Mouse (Mus musculus) liver, embryonic 11.5 days (tissue): ENCODE results near the gene Glrx2. TPM values are rescaled to one million over a fixed set of nuclear protein-coding genes. Genes with fewer than 3 reads are reported as not detected.
"Not testable (repeated sequence)": the region's sequence is repeated elsewhere in the genome, so short reads cannot be mapped to it uniquely, and the experiment has no call there.

Source experiments
- ATAC-seq: fragments of 200-750 bp; cut with Nextera tagmentation; replicated peaks from 2 replicates; pipeline ENCODE4 v1.8.0; 2017; ENCODE audit warnings: moderate number of reproducible peaks, mild to moderate bottlenecking, moderate TSS enrichment, moderate library complexity; ENCODE audit not compliant: low FRiP score
- DNase-seq: peaks from one replicate; pipeline ENCODE4 v3.0.0-alpha.2; 2017; ENCODE audit warnings: low spot score
- H3K27ac ChIP-seq: fragments of 300-500 bp; sonication (generic); 2 replicates; pipeline ENCODE4 v1.5.1; 2014; ENCODE audit warnings: mild to moderate bottlenecking, low read depth, low read length, control low read depth
- H3K27me3 ChIP-seq: fragments of 300-500 bp; sonication (generic); replicated peaks from 2 replicates; pipeline ENCODE4 v1.6.1; 2014; ENCODE audit warnings: low read length, mixed read lengths; ENCODE audit not compliant: control insufficient read depth, insufficient read depth
- H3K36me3 ChIP-seq: fragments of 300-500 bp; sonication (generic); 2 replicates; pipeline ENCODE4 v1.6.1; 2014; ENCODE audit warnings: mild to moderate bottlenecking, low read length, moderate library complexity, mixed read lengths; ENCODE audit not compliant: control insufficient read depth, insufficient read depth
- H3K4me1 ChIP-seq: fragments of 300-500 bp; sonication (generic); replicated peaks from 2 replicates; pipeline ENCODE4 v1.6.1; 2014; ENCODE audit warnings: low read length, mixed read lengths; ENCODE audit not compliant: control insufficient read depth, insufficient read depth
- H3K4me2 ChIP-seq: fragments of 300-500 bp; sonication (generic); 2 replicates; pipeline ENCODE4 v1.6.1; 2014; ENCODE audit warnings: mild to moderate bottlenecking, control low read depth, moderate library complexity
- H3K4me3 ChIP-seq: fragments of 300-500 bp; sonication (generic); 2 replicates; pipeline ENCODE4 v1.5.1; 2014; ENCODE audit warnings: low read depth, low read length, control low read depth
- H3K9ac ChIP-seq: fragments of 300-500 bp; sonication (generic); 2 replicates; pipeline ENCODE4 v1.6.1; 2014; ENCODE audit warnings: low read depth, low read length, control low read depth
- H3K9me3 ChIP-seq: fragments of 300-500 bp; sonication (generic); 2 replicates; pipeline ENCODE4 v1.6.1; 2016; ENCODE audit warnings: low read length, inconsistent platforms, mixed read lengths; ENCODE audit not compliant: control insufficient read depth
- WGBS: fragments of 180-500 bp; shearing (Covaris S2); extraction: QIAGEN DNeasy Blood & Tissue Kit; methylation state at CpG from one replicate; pipeline ENCODE4 v1.1.7; 2014; 5-methylcytosine and 5-hydroxymethylcytosine counted together
- polyA plus RNA-seq: library from polyadenylated mRNA; unstranded; fragments of >200 nt; fragmentation: Nextera tagmentation; extraction: Ambion mirVana; gene quantifications from 2 replicates; pipeline ENCODE4 v1.2.1, GENCODE M21; 2014

The Glrx2 gene
- 72.9 and 79.5 TPM in 2 replicates for polyA plus RNA-seq

DNA sequence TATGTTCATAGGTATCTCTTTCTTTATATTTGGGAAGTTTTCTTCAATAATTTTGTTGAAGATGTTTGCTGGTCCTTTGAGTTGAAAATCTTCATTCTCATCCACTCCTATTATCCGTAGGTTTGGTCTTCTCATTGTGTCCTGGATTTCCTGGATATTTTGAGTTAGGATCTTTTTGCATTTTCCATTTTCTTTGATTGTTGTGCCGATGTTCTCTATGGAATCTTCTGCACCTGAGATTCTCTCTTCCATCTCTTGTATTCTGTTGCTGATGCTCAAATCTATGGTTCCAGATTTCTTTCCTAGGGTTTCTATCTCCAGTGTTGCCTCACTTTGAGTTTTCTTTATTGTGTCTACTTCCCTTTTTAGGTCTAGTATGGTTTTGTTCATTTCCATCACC, at the start of gene Glrx2:
Gene Glrx2, plus strand, starts transcription at position 301 of the 400 bp plus-strand sequence.
- H3K4me3 ChIP-seq, H3K4me1 ChIP-seq, H3K27me3 ChIP-seq, H3K27ac ChIP-seq, DNase-seq, H3K36me3 ChIP-seq, H3K4me2 ChIP-seq, H3K9me3 ChIP-seq, H3K9ac ChIP-seq, ATAC-seq: not testable (repeated sequence)
- no CpG with 5 or more reads among the region's 2 CpGs for WGBS

DNA sequence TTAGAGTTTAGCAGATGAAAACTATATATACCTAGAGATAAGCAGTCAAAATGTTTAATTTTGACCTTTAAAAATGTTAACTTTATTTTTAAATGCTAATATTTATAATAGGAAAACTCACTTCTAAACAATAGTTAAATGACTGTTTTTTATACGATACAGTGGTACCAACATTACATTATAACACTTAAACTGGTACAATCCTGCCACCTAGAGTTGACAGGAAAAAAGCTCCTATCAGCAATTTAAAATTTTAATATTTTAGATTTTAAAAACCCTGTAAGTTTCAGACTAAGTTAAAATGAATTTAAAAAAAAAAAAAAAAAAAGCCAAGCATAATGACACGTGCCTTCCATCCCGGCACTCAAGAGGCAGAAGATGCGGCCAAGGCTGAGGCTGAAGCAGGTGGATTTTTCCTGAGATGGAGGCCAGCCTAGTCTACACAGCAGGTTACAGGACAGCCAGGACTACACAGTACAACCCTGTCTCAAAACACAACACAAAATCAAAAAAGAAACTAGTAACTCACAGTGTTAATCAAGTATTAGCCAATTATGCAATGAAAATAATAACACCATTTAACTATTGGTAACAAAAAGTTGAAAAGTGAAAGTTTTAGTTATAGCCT, 40.3 kb upstream of the Glrx2 start:
- H3K4me3 ChIP-seq: no peak overlapping the region
- no peaks in the 10 kb centered on the region for H3K4me1 ChIP-seq
- 94% methylated on average over 4 of the region's 4 CpGs for WGBS
- no peaks in the 10 kb centered on the region for H3K27me3 ChIP-seq
- H3K36me3 ChIP-seq: peaks cover 6% of the 10 kb centered on the region; the same call in 1 of the 2 replicates
- H3K27ac ChIP-seq: no peak overlapping the region
- no peak overlapping the region for H3K4me2 ChIP-seq
- ATAC-seq (no peak), DNase-seq (no peak)
- H3K9ac ChIP-seq: no peak overlapping the region
- no peaks in the 10 kb centered on the region for H3K9me3 ChIP-seq

DNA sequence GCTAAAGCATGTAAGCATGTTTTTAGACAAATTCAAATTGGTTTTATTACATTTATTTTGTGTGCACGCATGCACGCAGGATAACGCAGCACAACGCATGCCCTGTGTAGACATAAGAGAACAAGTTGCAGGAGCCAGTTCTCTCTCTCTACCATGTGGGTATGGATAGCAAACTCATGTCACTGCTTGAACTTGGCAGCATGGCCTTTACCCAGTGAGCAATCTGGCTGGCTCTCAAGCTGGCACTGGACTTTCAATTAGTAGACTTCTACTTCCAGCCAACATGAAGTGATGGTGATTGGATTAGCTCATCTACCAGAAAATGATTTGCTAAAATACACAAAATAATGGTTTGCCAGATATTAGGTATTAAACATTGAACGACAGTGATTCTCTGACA, 35.0 kb upstream of the Glrx2 start:
- Histone ChIP-seq H3K9me3 (no peaks in the 10 kb centered on the region), H3K4me2 (no peak overlapping the region), H3K4me3 (no peak overlapping the region), H3K27me3 (no peaks in the 10 kb centered on the region), H3K36me3 (peaks cover 11% of the 10 kb centered on the region), H3K27ac (no peak overlapping the region), H3K9ac (no peak overlapping the region), H3K4me1 (no peaks in the 10 kb centered on the region)
- DNase-seq: no peak
- 96% methylated on average over 5 of the region's 5 CpGs for WGBS
- no peak for ATAC-seq

DNA sequence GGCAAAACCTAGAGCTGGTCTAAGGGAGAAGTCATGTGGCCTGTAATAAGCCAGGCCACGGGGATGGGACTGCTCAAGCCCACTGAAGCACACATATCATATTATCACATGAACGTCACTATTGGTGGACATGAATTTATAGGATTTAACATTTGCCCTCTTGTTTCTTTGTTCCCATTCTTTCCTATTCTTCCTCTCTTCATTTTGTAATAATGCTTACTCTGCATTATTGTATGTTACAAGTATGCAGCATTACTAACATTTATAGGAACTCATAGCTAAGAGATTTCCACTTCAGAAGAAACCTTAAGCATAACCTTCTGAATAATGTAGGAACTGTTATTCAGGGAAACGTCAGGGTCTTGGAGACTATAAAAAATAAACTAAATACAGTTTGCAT, 31.3 kb upstream of the Glrx2 start:
- H3K9ac ChIP-seq: no peak overlapping the region
- no peak overlapping the region for H3K4me2 ChIP-seq
- no peaks in the 10 kb centered on the region for H3K27me3 ChIP-seq
- no peak for DNase-seq
- H3K36me3 ChIP-seq: peaks cover 11% of the 10 kb centered on the region
- no peaks in the 10 kb centered on the region for H3K4me1 ChIP-seq
- H3K4me3 ChIP-seq: no peak overlapping the region
- no peak overlapping the region for H3K27ac ChIP-seq
- WGBS: 87% methylated on average over 3 of the region's 3 CpGs
- no peaks in the 10 kb centered on the region for H3K9me3 ChIP-seq
- no peak for ATAC-seq

DNA sequence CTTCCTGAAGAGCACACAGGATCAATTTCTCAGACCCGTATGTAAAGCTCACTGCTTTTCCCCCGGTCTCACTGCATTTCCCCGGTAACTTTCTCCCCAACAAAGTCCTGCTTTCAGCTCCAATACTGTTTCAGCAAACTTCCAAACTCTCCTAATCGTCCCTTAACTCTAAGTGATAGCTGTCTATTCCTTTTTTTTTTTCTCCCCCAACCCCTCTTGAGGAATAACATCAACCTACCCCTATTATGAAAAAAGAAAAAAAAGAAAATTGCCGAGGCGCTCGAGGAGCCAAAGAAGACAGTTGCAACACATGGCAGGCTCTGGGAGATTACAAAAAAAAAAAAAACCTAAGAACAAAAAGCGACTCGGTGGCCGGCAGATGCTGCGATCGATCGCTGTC, 14.4 kb upstream of the Glrx2 start:
- Histone ChIP-seq H3K9ac (peak overlapping the region; percentile 91), H3K4me1 (peaks cover 5% of the 10 kb centered on the region; the same call in 1 of the 2 replicates), H3K4me3 (peak overlapping the region; percentile 93), H3K36me3 (peaks cover 7% of the 10 kb centered on the region), H3K4me2 (peak overlapping the region; percentile 73), H3K27me3 (no peaks in the 10 kb centered on the region), H3K9me3 (no peaks in the 10 kb centered on the region), H3K27ac (peak overlapping the region; percentile 88; the same call in 1 of the 2 replicates)
- DNase-seq (no peak), ATAC-seq (no peak)
- WGBS: under 1% methylated on average over 13 of the region's 13 CpGs

DNA sequence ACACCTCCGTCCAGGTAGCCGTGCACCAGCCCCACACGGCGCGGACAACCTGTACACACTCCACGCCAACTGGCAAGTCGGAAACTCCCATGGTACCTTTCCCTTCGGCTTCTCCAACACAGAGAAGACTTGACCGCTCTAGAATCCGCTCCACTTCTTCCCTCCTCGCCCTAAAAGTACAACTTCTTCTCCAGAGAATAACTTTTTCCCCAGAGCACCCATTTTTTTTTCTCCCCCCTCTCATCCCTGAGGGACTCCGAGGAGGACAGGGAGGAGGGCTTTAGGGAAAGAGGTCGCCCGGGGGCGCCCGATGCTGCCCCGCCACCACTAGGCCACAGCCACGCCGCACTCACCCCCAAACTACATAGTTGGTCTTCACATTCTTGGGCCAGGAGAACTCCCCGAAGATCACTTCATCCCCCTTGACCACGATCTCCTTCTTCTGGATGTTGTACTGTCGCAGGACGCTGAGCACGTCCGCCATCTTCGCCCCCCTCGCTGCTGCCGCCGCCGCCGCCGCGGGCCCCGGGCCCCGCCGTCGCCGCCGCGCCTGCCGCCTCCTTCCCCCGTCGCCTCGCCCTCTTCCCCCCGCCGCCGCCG, 13.9 kb upstream of the Glrx2 start:
- H3K27me3 ChIP-seq: no peaks in the 10 kb centered on the region
- peaks cover 4% of the 10 kb centered on the region; the same call in 1 of the 2 replicates for H3K36me3 ChIP-seq
- H3K4me2 ChIP-seq: peak overlapping the region; percentile 73
- H3K27ac ChIP-seq: peak overlapping the region; percentile 88
- ATAC-seq (peak; percentile 67), DNase-seq (no peak)
- peak overlapping the region; percentile 93 for H3K4me3 ChIP-seq
- under 1% methylated on average over 46 of the region's 48 CpGs for WGBS
- peaks cover 5% of the 10 kb centered on the region; the same call in 1 of the 2 replicates for H3K4me1 ChIP-seq
- H3K9me3 ChIP-seq: no peaks in the 10 kb centered on the region
- H3K9ac ChIP-seq: peak overlapping the region; percentile 91

DNA sequence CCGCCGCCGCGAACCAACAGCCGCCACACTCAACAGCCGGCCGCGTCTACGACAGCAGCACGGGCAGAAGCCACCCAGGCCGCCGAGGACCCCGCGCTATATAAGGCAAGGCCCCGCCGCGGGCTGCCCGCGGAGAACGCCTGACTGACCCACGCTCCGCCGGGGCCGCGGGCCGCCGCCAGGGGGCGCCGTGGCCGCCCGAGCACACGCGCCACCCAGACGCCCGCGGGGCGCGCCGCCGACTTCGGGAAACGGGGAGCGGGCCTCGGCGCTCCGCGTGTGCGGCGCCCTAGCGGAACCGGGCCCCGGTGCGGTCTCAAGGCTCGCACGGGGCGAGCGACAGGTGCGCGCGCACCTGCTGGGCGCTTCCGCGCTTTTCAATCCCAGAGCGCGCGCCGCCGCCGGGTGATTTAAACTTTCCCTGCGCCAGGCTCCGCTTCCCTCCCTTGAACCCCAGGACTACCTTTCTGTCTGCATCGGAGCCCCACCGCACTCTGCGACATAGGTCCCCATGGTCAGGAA, 13.3 kb upstream of the Glrx2 start, which contains the start of gene Cdc73:
Gene Cdc73, minus strand, starts transcription at position 153 of the 522 bp plus-strand sequence.
- ATAC-seq: peak; percentile 99
- Histone ChIP-seq H3K27me3 (no peaks in the 10 kb centered on the region), H3K4me2 (peak within 1 kb of the TSS; percentile 88), H3K9me3 (no peaks in the 10 kb centered on the region), H3K36me3 (peaks cover 4% of the 10 kb centered on the region; the same call in 1 of the 2 replicates), H3K4me3 (peak within 1 kb of the TSS; percentile 93), H3K9ac (peak within 1 kb of the TSS; percentile 91), H3K4me1 (peaks cover 5% of the 10 kb centered on the region; the same call in 1 of the 2 replicates), H3K27ac (peak within 1 kb of the TSS; percentile 88)
- peak; percentile 91 for DNase-seq
- WGBS: under 1% methylated on average over 74 of the region's 74 CpGs

DNA sequence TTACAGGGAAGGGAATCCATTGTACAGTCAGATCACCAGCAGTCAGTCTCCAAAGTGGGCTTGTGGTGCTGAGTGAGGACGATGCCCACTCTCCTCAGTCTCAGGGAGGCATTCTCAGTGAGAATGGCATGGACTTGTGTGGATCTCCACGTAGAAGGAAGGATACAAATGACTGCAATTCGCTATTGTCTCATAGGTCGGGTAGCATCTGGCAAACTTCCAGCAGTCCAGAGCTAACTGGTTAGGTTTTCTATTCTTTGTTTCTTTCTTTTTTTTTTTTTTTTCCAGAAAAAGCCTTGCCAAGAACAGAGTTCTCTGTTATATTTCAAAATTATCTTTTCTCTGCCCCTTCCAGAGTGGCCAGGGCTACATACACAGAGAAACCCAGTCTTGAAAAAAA, 9.1 kb upstream of the Glrx2 start:
- no peak overlapping the region for H3K27ac ChIP-seq
- ATAC-seq: no peak
- DNase-seq: no peak
- no peaks in the 10 kb centered on the region for H3K9me3 ChIP-seq
- H3K9ac ChIP-seq: no peak overlapping the region
- H3K36me3 ChIP-seq: no peaks in the 10 kb centered on the region
- 75% methylated on average over 4 of the region's 4 CpGs for WGBS
- H3K27me3 ChIP-seq: no peaks in the 10 kb centered on the region
- no peak overlapping the region for H3K4me2 ChIP-seq
- no peaks in the 10 kb centered on the region for H3K4me1 ChIP-seq
- no peak overlapping the region for H3K4me3 ChIP-seq
